Mouse (Mus musculus) layer of hippocampus, postnatal 25 days (tissue): ENCODE measurements around the gene Ebf4. TPM values are rescaled to one million over a fixed set of nuclear protein-coding genes. Genes with fewer than 3 reads are reported as not detected.
A peak's percentile ranks its signal among the peaks of the same experiment; 100 is the strongest.

ENCODE experiments used
- DNase-seq, 2 experiments: peaks; one replicate each; pipeline ENCODE4 v3.0.0; 2022; ENCODE audit warnings: mixed read lengths in 2 of 2, low spot score in 1 of 2; ENCODE audit errors: extremely low spot score in 1 of 2
- total RNA-seq, 2 experiments: library from RNA; stranded (reverse); gene quantifications; 2 replicates each; pipeline ENCODE4 v1.2.3; 2021

Ebf4 gene
- total RNA-seq, result 10 to 100 TPM in 1 of 2 experiments, 1 to 10 TPM in 1; 9.3 to 13.6 TPM

GRCm38 (mm10) chr2:130294936-130295277 is at the start of gene Ebf4:
Gene Ebf4, plus strand, starts transcription at chr2:130295169.
- peak in 1 of 2 experiments; percentile 32 for DNase-seq

- peak in 1 of 2 experiments; percentile 9 for DNase-seq
Measured at GRCm38 (mm10) chr2:130246912-130247311, 48.1 kb upstream of the Ebf4 start.

- no peak for DNase-seq
Measured at GRCm38 (mm10) chr2:130248226-130248625, 46.7 kb upstream of the Ebf4 start.

- no peak for DNase-seq
Measured at GRCm38 (mm10) chr2:130256762-130257161, 38.2 kb upstream of the Ebf4 start.

DNA sequence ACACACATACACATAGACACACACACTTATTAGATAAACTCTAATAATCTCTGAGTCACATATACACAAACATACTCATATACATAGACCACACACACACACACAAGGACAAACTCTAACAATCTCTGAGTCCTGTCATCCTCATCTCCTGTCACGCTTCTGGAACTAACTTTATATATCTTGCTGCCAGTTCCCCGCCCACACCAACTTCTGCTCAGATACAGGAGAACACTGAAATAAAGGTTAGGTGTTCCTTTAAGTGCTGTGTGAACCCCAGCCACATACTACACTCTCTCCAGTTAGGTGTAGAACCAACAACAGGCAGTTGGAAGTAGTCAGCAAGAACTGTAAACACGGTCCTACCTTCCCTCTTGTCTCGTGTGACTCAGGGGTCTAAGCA is 34.1 kb upstream of the Ebf4 start:
- no peak for DNase-seq

DNA sequence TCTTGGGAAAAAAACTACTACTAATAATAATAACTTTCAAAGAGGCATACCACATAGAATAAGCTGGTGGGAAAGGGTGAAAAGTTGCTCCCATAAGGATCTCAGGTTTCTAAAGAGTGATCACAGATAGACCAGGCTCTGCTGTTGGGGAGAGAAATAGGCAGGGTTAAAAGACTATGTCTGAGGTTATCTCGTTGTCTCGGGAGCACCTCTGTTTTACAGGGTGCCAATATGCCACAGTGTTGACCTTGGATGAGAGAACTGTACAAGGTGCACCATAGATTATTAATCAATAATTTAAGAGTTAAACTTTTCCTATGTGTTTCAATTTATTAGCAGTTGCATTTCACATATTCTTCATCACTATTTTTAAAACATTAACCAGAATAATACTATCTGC is 33.1 kb upstream of the Ebf4 start:
- DNase-seq, result no peak

DNA sequence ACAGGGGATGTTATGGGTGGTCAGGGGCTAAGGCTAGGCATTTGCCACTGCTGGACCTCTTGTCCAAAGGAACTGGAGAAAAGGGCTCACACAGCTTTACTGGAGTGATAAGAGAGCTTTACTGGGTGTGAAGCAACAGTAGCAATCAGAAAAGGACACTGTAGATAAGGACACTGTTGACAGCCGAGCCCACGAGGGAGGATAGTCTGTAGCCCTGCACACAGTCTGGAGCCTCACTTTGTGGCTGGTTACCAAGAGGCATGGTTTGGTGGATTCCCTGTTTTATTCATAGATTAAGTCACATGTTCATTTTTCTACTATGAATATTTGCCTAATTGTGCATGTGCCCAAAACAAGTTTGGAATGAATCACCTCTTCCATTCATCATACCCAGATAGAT is 32.6 kb upstream of the Ebf4 start:
- DNase-seq, result no peak

- no peak for DNase-seq
Measured at GRCm38 (mm10) chr2:130265520-130265919, 29.4 kb upstream of the Ebf4 start.

DNA sequence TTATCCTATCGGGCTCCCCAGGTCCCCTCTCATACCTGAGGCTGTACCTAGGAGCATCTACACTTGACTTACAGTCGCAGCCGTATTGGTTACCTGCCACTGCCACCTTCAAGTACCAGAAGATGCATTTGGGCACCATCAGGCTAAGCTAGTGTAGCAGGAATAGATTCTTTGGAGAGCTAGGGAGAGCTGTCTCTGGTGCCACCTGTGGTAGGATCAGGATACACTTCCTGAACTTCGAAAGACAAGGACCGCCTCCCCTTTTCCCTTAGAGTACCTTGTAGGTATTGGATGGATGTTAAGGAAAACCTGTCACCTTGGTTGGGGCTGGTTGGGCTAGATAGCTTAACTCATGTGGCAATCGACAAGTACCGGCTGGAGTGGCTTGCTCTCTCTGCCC is 26.9 kb upstream of the Ebf4 start:
- no peak for DNase-seq

DNA sequence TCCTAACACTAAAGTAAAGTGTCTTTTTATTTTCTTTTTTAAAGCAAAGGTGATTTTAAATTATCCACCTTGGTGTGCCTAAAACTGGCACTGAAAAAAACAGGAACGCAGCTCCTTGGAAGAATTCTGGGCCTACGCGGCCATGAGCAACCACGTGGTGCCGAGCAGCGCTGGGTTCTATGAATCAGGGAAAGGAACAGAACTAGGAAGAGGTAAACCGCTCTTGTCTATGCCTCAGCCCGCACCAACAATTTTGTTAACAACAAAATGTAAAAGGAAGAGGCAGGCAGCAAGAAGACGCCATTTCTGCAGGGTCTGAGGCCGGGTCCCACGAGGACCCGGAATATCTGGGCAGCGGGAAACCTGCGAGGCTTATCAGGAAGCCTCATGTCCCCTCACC is 21.2 kb upstream of the Ebf4 start:
- DNase-seq, result peak in 1 of 2 experiments; percentile 33

DNA sequence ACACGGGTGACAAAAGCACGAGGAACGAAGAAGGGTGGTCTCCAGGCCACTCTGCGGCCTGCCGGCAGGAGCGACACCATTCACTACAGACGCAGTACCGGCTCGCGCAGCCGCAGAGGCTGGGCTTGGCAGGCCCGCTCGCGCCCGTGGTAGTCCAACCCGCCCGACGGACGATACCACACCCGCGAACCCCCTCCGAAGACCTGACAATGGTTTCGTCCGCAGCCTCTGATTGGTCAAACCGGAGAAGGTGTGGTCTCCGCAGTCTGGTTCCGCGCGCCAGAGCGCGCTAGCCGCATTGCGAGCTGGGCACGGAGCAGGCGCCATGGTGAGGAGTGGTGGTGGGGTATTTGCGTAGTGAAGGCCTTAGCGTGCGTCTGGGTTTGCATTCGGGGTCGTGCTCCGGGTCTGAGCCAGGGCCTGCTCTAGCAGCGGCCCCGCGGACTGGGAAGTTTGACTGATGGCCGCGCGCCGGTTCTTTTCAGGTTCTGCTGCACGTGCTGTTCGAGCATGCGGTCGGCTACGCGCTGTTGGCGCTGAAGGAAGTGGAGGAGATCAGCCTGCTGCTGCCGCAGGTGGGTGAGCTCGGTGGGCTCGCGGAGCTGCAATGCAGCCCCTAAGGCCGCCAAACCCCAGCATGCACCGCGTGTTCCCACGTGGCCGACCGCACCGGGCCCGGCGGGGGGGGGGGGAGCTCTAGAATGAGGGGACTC is 20.7 kb upstream of the Ebf4 start, which contains the start of gene Nop56:
Gene Nop56 (plus strand): TSS at position 282 of the 713 bp plus-strand sequence.
- peak; percentile 99 to 100 for DNase-seq

- DNase-seq, result no peak
Measured at GRCm38 (mm10) chr2:130274862-130275261, 20.1 kb upstream of the Ebf4 start.

- peak in 1 of 2 experiments; percentile 69 for DNase-seq
Measured at GRCm38 (mm10) chr2:130275649-130276048, 19.3 kb upstream of the Ebf4 start.

- no peak for DNase-seq
Measured at GRCm38 (mm10) chr2:130279600-130280091, 15.3 kb upstream of the Ebf4 start.

GRCm38 (mm10) chr2:130280224-130280623 is 14.7 kb upstream of the Ebf4 start:
- no peak for DNase-seq

DNA sequence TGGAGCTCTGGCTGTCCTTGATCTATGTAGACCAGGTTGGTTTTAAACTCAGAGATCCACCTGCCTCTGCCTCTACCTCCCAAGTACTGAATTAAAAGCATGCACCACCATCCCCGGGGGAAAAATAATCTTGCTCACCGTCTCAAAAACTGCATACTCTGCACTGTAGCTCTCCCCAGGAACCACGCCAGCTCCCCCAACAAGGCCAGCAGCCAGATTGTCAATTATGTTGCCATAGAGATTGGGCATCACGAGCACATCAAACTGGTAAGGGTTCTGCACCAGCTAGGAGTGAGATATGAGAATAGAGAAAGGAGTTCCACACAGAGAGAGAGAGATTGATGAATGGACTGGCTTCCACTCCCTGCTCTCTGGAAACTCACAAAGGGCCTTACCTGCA is 14.2 kb upstream of the Ebf4 start:
- peak in 1 of 2 experiments; percentile 48 for DNase-seq

GRCm38 (mm10) chr2:130283854-130284654 is 10.9 kb upstream of the Ebf4 start, which contains the start of gene Idh3b:
Gene Idh3b, minus strand, starts transcription at chr2:130284547.
- DNase-seq, result peak; percentile 86 to 87

DNA sequence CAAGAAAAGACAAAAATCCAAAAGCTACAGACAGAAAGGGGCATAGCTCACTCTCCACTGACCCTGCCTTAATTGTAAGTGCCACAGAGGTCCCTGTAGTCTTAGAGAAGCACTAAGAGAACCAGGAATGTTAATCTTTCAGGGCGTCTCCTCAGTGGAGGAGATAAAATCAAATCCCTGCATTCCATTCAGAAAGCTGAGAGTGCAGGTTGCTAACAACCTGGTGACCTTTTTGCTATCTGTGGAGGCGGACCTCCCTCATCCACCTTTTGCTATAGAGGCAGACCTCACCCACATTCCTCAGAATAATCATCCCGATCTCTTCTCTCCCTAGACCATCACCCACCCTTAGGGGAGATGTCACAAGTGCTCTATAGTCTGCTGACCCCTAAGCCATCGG is 5.9 kb upstream of the Ebf4 start:
- no peak for DNase-seq

GRCm38 (mm10) chr2:130291434-130291833 is 3.5 kb upstream of the Ebf4 start:
- DNase-seq, result peak in 1 of 2 experiments; percentile 71

DNA sequence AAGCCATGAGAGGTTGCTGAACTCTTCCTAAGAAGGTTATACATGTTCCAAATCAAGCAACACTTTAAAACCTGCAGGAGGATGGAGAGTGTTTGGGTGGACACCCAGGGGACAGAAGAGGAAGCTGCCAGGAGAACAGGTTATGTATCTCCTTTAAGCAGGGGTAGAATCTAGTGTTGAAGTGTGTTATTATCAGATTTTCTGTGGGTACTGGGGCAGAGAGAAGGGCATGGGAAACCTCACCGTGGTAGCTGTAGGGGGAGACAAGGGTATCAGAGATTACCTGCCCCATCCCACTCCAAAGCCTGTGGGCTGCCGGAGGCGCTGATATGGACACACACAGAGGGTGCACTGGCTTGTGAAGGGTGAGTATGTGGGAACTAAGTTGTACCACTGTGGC is 2.0 kb upstream of the Ebf4 start:
- DNase-seq, result no peak

DNA sequence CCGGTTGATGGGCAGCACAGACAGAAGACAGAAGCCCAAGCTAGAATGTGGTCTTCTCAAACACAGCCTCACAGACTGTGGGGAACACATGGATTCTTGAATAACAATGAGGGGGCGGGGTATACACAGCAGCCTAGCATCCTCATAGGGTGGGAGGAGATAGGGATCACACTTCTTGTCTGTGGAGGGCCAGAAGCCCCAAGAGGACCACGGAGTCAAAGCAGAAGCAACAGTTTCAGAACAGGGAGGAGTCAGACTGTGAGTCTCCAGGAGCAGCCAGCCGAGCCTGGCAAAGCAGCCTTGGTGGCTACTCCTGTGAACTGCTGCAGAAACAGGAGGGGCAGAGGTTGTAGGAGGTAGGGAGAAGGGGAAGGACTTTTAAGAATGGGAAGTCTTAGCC is 1.5 kb upstream of the Ebf4 start:
- no peak for DNase-seq
